Mouse (Mus musculus) large intestine, adult 2 months (tissue): ENCODE measurements around the gene Micall1. TPM values are rescaled to one million over a fixed set of nuclear protein-coding genes. Genes with fewer than 3 reads are reported as not detected.

Experiments used
- DNase-seq: peaks from one replicate; pipeline ENCODE4 v3.0.0-alpha.2; 2012; ENCODE audit warnings: low read depth, low spot score
- WGBS: fragments of 180-500 bp; shearing (Covaris S2); methylation state at CpG from one replicate; pipeline ENCODE4 v1.1.7; 2018; 5-methylcytosine and 5-hydroxymethylcytosine counted together
- polyA plus RNA-seq: library from polyadenylated mRNA; depleted of rRNA; stranded (reverse); fragments of >200 nt; gene quantifications from 2 replicates; pipeline ENCODE4 v1.2.3, GENCODE M21; 2012; rRNA removed

The Micall1 gene
- polyA plus RNA-seq, 1 experiment = 9.4 TPM

DNA sequence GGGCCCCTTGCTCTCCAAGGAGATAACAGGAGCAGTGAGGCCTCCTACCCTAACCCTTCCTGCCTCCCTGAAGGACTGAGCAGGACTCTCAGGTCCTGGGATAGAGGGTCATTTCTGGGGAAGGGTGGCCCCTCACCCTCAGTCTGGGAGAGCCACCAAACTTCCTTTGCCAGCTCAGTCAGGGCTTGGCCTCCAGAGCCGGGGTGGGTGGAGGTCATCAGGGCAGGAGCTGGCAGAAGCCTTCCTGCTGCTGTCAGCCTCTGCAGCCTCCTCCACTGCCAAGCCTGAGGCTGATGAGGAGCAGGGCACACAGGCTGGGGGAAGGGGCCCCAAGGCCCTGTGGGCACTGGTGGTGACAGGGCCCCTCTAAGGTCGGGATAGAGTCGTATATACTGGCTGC is 46.9 kb downstream of the Micall1 start:
- DNase-seq = no peak

DNA sequence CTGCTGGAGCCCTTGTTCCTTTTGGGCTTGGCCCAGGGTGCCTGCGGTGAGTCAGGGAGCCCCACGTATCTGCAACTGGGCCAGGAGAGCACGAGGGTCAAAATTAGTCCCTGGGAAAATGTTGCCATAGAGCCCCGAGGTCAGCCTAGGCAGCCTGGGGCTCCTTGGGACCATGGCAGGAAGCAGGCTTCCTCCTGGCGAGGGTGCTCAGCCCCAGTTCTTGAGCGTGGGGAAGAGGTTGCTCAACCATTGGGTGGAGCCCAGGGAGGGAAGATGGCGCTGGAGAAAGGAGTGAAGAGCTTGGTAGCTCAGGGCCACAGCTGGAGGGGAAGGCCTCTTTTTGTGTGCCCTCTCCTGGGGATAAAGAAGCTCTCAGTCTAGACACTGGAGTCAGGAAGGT is 53.6 kb downstream of the Micall1 start:
- WGBS = 56% methylated on average over 7 of the region's 7 CpGs

More for the DNA sequence above, 46.9 kb downstream of the Micall1 start:
- 17% methylated on average over 3 of the region's 3 CpGs for WGBS

DNA sequence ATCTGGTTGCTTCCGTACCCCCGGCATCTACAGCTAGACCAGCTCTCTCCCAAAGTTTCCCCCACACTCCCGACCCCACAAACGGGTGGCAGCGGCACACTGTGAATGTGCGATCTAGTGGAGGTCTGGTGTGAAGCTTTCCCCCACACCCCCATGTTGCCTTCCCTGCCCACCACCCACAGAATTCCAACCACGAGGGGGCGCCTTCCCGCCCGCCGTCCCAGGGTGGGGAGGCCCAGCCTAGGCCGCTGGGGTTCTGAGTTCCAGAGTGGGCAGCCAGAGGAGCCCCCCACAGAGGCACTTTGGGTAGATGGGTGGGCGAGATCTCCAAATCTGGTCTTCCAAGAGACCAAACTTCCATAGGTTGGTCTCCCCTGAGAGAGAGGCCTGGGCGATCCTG is 54.1 kb downstream of the Micall1 start:
- 42% methylated on average over 14 of the region's 14 CpGs for WGBS
- no peak for DNase-seq

More for the DNA sequence above, 53.6 kb downstream of the Micall1 start:
- no peak for DNase-seq

DNA sequence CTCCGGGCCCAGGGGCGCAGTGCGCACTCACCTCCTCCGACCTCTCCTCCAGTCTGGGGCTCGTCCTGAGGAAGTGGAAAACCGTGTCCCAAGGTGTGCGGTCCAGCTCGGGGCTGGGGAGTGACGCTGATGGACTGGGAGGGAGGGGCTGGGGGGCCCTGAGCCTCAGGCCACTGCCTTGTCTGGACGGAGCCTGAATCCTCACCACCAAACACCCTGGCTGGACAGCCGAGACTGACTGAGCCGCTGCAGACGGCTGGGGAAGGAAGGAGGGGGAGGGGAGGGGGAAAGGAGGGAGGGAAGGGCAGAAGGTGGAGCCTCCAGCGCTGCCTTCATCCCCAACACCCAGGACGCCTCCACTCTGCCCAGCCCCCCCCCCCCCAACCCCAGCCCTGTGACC is 55.6 kb downstream of the Micall1 start:
- WGBS = 9% methylated on average over 15 of the region's 15 CpGs

DNA sequence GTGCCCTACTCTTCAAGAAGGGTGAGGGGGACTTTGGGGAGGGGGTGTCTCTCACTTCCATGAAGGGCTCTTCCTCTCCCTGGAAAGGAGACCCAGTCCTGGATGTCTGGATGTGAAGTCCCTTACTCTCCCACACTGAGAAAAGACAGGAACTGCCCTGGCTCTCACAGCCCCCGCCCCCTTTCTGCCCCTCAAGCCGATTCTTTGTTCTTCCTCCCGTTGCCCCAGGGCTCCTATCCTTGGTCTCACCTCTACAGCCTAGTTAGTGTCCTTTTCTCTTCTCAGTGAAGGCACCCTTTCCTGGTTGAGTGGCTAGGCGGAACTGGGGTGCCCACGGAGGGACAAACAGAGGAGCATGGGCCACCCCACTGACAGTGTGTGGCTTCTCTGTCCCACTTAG is 56.4 kb downstream of the Micall1 start, which contains the start of gene Sox10:
Sox10 (minus strand) TSS at position 101 of the 400 bp plus-strand sequence.
- DNase-seq = no peak
- 62% methylated on average over 5 of the region's 5 CpGs for WGBS

More for the DNA sequence above, 55.6 kb downstream of the Micall1 start:
- DNase-seq = no peak

DNA sequence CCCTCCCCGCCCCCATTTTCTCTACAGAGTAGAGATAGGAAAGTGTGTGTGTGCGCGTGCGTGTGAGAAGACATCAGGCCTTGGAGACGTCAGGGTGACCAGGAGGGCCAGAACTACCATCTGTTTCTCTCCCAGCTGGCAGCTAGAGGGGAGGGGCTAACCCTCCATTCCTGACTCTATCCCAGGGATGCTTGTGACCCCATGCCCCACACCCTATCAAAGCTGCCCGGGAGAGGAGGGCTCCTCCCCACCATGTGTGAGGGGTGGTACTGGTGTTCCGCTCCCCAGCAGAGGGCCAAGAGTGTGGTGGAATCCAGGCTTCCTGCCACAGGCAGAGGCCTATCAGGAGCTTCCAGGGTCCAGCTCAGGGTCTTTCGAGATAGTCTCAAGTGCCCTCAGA is 58.0 kb downstream of the Micall1 start:
- no peak for DNase-seq
- 61% methylated on average over 8 of the region's 8 CpGs for WGBS

DNA sequence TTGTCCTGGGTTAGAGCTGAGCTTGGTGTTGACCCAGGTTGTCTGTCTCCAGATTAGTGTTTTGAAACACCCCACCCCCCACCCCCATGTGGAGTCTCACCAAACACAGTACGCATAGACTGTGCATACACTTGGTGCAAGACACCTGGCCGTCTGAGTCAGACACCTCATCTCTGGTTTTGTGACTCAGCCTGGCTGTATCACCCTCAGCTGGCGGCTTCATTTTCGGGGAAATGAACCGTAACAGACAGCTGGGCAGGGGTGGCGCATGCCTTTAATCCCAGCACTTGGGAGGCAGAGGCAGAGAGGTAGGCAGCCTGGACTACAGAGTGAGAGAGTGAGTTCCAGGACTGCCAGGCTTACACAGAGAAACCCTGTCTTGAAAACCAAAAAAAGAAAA is 68.2 kb downstream of the Micall1 start:
- WGBS = 56% methylated on average over 6 of the region's 6 CpGs
- DNase-seq = no peak

DNA sequence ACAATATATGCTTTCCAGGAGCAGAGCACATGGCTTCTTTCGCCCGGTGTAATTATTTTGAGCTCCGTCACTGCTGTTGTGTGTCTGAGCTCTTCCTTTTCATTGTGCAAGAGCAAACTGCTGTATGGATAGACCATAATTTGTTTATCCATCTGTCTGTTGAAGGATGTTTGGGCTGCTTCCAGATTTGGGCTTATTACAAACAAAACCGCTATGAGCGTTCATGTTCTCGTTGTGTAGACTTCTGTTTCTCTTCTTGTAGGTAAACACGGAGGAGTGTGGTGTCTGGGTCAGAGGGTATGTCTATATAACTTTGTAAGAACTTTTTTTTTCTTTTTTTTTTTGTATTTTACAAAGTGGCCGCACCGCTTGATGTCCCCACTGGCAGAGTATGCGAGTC is 76.5 kb downstream of the Micall1 start:
- WGBS = 47% methylated on average over 10 of the region's 10 CpGs
- no peak for DNase-seq

Other genes starting within 250 kb of the Micall1 start
- 62.7 and 72.9 TPM in 2 replicates for gene Gga1, start 231.7 kb upstream of the Micall1 start, polyA plus RNA-seq
- gene Gm49510, start 209.2 kb upstream of the Micall1 start, polyA plus RNA-seq = 0.11 and 0.14 TPM in 2 replicates
- gene Sh3bp1, start 209.1 kb upstream of the Micall1 start, polyA plus RNA-seq = 24.7 and 35.2 TPM in 2 replicates
- 3.6 and 4.0 TPM in 2 replicates for gene Pdxp, start 195.0 kb upstream of the Micall1 start, polyA plus RNA-seq
- gene Lgals1, start 182.2 kb upstream of the Micall1 start, polyA plus RNA-seq = 233 and 310 TPM in 2 replicates
- 18.9 and 19.6 TPM in 2 replicates for gene Nol12, start 174.0 kb upstream of the Micall1 start, polyA plus RNA-seq
- 45.2 and 70.2 TPM in 2 replicates for gene Triobp, start 161.2 kb upstream of the Micall1 start, polyA plus RNA-seq
- gene H1f0, start 80.4 kb upstream of the Micall1 start, polyA plus RNA-seq = 96.0 and 140 TPM in 2 replicates
- 0.33 and 1.0 TPM in 2 replicates for gene Galr3, start 67.0 kb upstream of the Micall1 start, polyA plus RNA-seq
- 50.8 and 60.9 TPM in 2 replicates for gene Ankrd54, start 46.0 kb upstream of the Micall1 start, polyA plus RNA-seq
- gene Eif3l, start 33.7 kb upstream of the Micall1 start, polyA plus RNA-seq = 135 and 171 TPM in 2 replicates
- 49.3 and 57.5 TPM in 2 replicates for gene Polr2f, start 32.1 kb downstream of the Micall1 start, polyA plus RNA-seq
- 1.6 and 2.1 TPM in 2 replicates for gene 1700088E04Rik, start 32.4 kb downstream of the Micall1 start, polyA plus RNA-seq
- gene Sox10, start 56.3 kb downstream of the Micall1 start, polyA plus RNA-seq = 2.4 TPM in 2 replicates
- 36.1 and 40.1 TPM in 2 replicates for gene Pick1, start 120.3 kb downstream of the Micall1 start, polyA plus RNA-seq
- 0.12 TPM in 2 replicates for gene Gm49486, start 120.5 kb downstream of the Micall1 start, polyA plus RNA-seq
- gene Slc16a8, start 145.9 kb downstream of the Micall1 start, polyA plus RNA-seq = 0.74 and 0.80 TPM in 2 replicates
- gene Baiap2l2, start 176.6 kb downstream of the Micall1 start, polyA plus RNA-seq = 223 and 289 TPM in 2 replicates
- 16.5 and 25.9 TPM in 2 replicates for gene Pla2g6, start 219.5 kb downstream of the Micall1 start, polyA plus RNA-seq
- gene Maff, start 237.7 kb downstream of the Micall1 start, polyA plus RNA-seq = 5.3 and 7.7 TPM in 2 replicates